Mouse (Mus musculus) midbrain, embryonic 11.5 days (tissue): ENCODE data around the gene Shank2. TPM values are rescaled to one million over a fixed set of nuclear protein-coding genes. Genes with fewer than 3 reads are reported as not detected.

Experiments used
- ATAC-seq: fragments of 200-750 bp; cut with Nextera tagmentation; 2 replicates; pipeline ENCODE4 v1.8.0; 2017; ENCODE audit warnings: moderate TSS enrichment, moderate library complexity; ENCODE audit not compliant: low FRiP score
- DNase-seq: peaks from one replicate; pipeline ENCODE4 v3.0.0; 2015; ENCODE audit warnings: low spot score; ENCODE audit errors: missing footprints
- H3K27ac ChIP-seq: fragments of 300-500 bp; sonication (generic); 2 replicates; pipeline ENCODE4 v1.5.1; 2014; ENCODE audit warnings: low read depth, low read length
- H3K27me3 ChIP-seq: fragments of 300-500 bp; sonication (generic); 2 replicates; pipeline ENCODE4 v1.6.1; 2014; ENCODE audit warnings: mild to moderate bottlenecking, low read length, moderate library complexity, mixed read lengths; ENCODE audit not compliant: control insufficient read depth, insufficient read depth
- H3K36me3 ChIP-seq: fragments of 300-500 bp; sonication (generic); 2 replicates; pipeline ENCODE4 v1.6.1; 2014; ENCODE audit warnings: mild to moderate bottlenecking, low read length, moderate library complexity, mixed read lengths; ENCODE audit not compliant: control insufficient read depth, insufficient read depth
- H3K4me1 ChIP-seq: fragments of 300-500 bp; sonication (generic); 2 replicates; pipeline ENCODE4 v1.6.1; 2014; ENCODE audit warnings: low read length; ENCODE audit not compliant: control insufficient read depth, insufficient read depth
- H3K4me2 ChIP-seq: fragments of 300-500 bp; sonication (generic); 2 replicates; pipeline ENCODE4 v1.6.1; 2014; ENCODE audit warnings: mild to moderate bottlenecking, moderate library complexity
- H3K4me3 ChIP-seq: fragments of 300-500 bp; sonication (generic); 2 replicates; pipeline ENCODE4 v1.5.1; 2014; ENCODE audit warnings: low read depth, low read length
- H3K9ac ChIP-seq: fragments of 300-500 bp; sonication (generic); 2 replicates; pipeline ENCODE4 v1.6.1; 2014; ENCODE audit warnings: low read length
- H3K9me3 ChIP-seq: fragments of 300-500 bp; sonication (generic); 2 replicates; pipeline ENCODE4 v1.6.1; 2016; ENCODE audit warnings: low read length; ENCODE audit not compliant: control insufficient read depth
- WGBS: fragments of 180-500 bp; shearing (Covaris S2); extraction: QIAGEN DNeasy Blood & Tissue Kit; methylation state at CpG from one replicate; pipeline ENCODE4 v1.1.7; 2014; 5-methylcytosine and 5-hydroxymethylcytosine counted together
- microRNA-seq: library from miRNA; unstranded; fragments of <30 nt; microRNA quantifications from one replicate; pipeline ENCODE4, GENCODE M21; 2017
- polyA plus RNA-seq: library from polyadenylated mRNA; unstranded; fragments of >200 nt; fragmentation: Nextera tagmentation; extraction: Ambion mirVana; gene quantifications from 2 replicates; pipeline ENCODE4 v1.2.1, GENCODE M21; 2014

Gene Shank2
- polyA plus RNA-seq, 1 experiment from 2014 or later: 2.2 TPM

DNA sequence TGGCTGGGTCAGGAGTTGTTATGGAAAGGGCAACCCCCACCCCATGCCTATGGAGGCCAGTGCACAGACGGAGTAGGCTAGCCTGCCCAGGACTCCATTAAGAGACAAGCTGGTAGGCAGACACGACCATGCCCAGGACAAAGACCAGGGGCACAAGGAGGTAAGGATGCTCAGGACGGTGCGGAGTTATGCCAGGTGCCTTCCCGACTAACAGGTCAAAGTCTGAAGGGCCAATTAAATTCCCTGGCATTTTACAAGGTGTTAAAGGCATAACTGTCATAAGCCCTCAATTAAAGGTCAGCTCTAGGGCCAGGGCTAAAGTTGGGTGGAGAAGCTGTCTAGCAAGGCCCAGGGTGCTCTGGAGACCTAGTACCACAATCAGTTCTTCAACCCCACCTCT is 467.0 kb downstream of the Shank2 start:
- H3K4me2 ChIP-seq: peak overlapping the region; percentile 88
- H3K9ac ChIP-seq: no peak overlapping the region
- H3K27ac ChIP-seq: no peak overlapping the region
- H3K4me1 ChIP-seq: peaks cover 9% of the 10 kb centered on the region
- no peaks in the 10 kb centered on the region for H3K9me3 ChIP-seq
- no peaks in the 10 kb centered on the region for H3K27me3 ChIP-seq
- ATAC-seq: no peak
- H3K4me3 ChIP-seq: peak overlapping the region; percentile 91; the same call in 1 of the 2 replicates
- no peaks in the 10 kb centered on the region; the same call in none of the 2 replicates for H3K36me3 ChIP-seq
- no peak for DNase-seq
- WGBS: 90% methylated on average over 5 of the region's 5 CpGs

DNA sequence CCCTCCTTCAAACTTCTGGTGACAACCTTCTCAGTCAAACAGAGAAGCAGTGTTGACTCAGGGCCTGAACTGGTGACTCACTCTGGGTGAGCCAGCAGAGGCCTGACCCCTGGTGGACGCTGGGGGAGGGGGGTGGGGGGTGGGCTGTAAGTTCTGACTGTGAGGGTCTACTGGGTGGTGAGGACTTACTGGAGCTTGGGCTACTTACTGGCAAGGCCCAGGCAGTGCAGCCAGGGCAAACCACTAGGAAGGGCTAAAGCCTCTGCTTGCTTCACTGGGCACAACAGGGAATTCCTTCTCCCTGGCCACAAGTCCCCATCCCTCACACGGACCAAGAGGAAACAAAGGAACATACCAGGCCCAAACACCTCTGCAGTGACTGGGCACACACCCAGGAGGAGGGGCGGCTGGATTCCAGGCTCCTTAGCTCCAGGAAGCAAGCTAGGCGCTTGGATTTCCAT is 467.5 kb downstream of the Shank2 start:
- H3K9me3 ChIP-seq: no peaks in the 10 kb centered on the region
- no peak for DNase-seq
- H3K4me3 ChIP-seq: peak overlapping the region; percentile 91; the same call in 1 of the 2 replicates
- peak overlapping the region; percentile 94 for H3K9ac ChIP-seq
- ATAC-seq: no peak
- H3K27me3 ChIP-seq: no peaks in the 10 kb centered on the region
- peaks cover 9% of the 10 kb centered on the region for H3K4me1 ChIP-seq
- H3K4me2 ChIP-seq: peak overlapping the region; percentile 88
- H3K27ac ChIP-seq: no peak overlapping the region
- H3K36me3 ChIP-seq: no peaks in the 10 kb centered on the region; the same call in 1 of the 2 replicates
- WGBS: 18% methylated on average over 4 of the region's 4 CpGs

GRCm38 (mm10) chr7:144469908-144470544 is 468.3 kb downstream of the Shank2 start:
- Histone ChIP-seq H3K27me3 (no peaks in the 10 kb centered on the region), H3K27ac (peak overlapping the region; percentile 11; the same call in 1 of the 2 replicates), H3K4me1 (peaks cover 9% of the 10 kb centered on the region), H3K4me3 (peak overlapping the region; percentile 91), H3K9me3 (no peaks in the 10 kb centered on the region), H3K36me3 (no peaks in the 10 kb centered on the region; the same call in 1 of the 2 replicates), H3K9ac (peak overlapping the region; percentile 94), H3K4me2 (peak overlapping the region; percentile 88)
- WGBS: under 1% methylated on average over 31 of the region's 31 CpGs
- DNase-seq (no peak), ATAC-seq (peak; percentile 20)

DNA sequence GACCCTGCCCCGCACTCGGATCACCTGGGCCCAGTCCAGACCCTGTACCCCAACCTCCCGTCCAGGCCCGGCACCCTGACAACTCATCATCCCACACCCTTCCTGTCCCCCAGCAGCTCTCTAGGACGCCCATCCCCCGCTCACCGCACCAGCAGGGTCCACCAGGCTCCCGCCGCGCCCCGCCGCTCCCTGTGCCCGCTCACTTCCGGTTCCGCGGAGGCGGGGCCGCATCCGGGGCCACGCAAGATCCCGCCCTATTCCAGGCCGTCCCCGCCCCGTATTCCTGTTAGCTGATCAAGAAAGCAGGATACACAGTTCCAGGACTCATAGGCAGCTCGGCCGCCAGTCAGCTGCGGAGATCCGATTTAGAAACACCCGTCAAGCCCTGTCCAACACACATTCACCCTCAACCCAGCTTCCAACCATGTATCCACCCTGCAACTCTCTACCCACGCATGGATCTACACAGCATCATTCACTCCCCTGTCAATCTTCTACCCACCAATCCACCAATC is 468.9 kb downstream of the Shank2 start, which contains the start of gene Cttn:
Cttn (minus strand) TSS at position 465 of the 515 bp plus-strand sequence.
- Histone ChIP-seq H3K36me3 (no peaks in the 10 kb centered on the region), H3K9ac (peak within 1 kb of the TSS; percentile 94), H3K4me2 (peak within 1 kb of the TSS; percentile 88), H3K9me3 (no peaks in the 10 kb centered on the region), H3K4me3 (peak within 1 kb of the TSS; percentile 91), H3K27me3 (no peaks in the 10 kb centered on the region), H3K4me1 (peaks cover 9% of the 10 kb centered on the region), H3K27ac (peak within 1 kb of the TSS; percentile 11; the same call in 1 of the 2 replicates)
- DNase-seq (peak; percentile 98), ATAC-seq (peak; percentile 97)
- WGBS: under 1% methylated on average over 30 of the region's 30 CpGs

DNA sequence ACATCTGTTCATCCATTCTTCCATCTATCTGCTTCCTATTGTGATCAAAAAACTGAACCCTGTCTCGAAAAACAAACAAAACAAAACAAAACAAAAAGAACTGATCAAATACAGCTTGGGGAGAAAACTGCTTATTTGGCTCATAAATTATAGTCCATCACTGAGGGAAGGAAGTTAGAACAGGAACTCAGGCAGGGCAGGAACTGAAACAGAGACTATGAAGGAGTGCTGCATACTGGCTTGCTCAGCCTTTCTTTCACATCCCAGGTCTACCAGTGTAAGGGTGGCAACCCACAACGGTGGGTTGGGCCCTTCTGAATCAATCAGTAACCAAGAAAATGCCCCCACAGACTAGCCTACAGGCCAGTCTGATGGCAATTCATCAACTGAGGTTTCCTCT is 469.4 kb downstream of the Shank2 start:
- H3K4me2 ChIP-seq: peak overlapping the region; percentile 88
- peaks cover 9% of the 10 kb centered on the region for H3K4me1 ChIP-seq
- no peak overlapping the region; the same call in 1 of the 2 replicates for H3K27ac ChIP-seq
- no peaks in the 10 kb centered on the region for H3K27me3 ChIP-seq
- H3K4me3 ChIP-seq: peak overlapping the region; percentile 91
- peak overlapping the region; percentile 94 for H3K9ac ChIP-seq
- 81% methylated on average over 2 of the region's 2 CpGs for WGBS
- DNase-seq: no peak
- no peaks in the 10 kb centered on the region for H3K36me3 ChIP-seq
- ATAC-seq: no peak
- H3K9me3 ChIP-seq: no peaks in the 10 kb centered on the region

DNA sequence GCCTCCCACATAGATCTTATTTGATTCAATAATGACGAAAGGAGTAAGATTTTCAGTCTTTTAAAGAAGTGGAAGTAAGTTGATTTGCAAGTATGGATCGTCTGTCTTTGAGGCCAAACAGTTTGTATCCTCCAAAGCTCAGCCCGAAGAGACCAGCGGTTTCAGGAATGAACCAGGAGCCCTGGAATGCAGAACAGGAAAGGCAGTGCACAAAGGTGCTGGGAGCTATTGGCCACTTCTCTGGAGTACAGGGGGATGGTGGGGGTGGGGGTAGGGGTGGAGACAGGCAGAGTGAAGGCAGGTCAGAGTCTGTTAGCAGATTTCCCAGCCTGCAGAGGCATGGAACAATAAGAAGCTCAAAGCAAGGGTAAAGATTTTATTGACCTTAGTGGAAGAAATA is 471.8 kb downstream of the Shank2 start:
- H3K27ac ChIP-seq: no peak overlapping the region
- no peaks in the 10 kb centered on the region for H3K9me3 ChIP-seq
- H3K9ac ChIP-seq: no peak overlapping the region
- H3K4me2 ChIP-seq: no peak overlapping the region
- ATAC-seq: no peak
- 67% methylated on average over 4 of the region's 4 CpGs for WGBS
- H3K4me1 ChIP-seq: peaks cover 9% of the 10 kb centered on the region
- H3K36me3 ChIP-seq: peaks cover 3% of the 10 kb centered on the region; the same call in 1 of the 2 replicates
- no peak overlapping the region for H3K4me3 ChIP-seq
- no peak for DNase-seq
- no peaks in the 10 kb centered on the region for H3K27me3 ChIP-seq

Small RNA genes within 50 kb of the gene (microRNA-seq; reads per million reads assigned to microRNA genes)
- gene Mir3105: not detected

Other genes starting within 250 kb of the Shank2 start
- gene Osbpl5, start 244.9 kb upstream of the Shank2 start, polyA plus RNA-seq: 11.2 and 13.0 TPM in 2 replicates
- gene Mrgprg, start 234.9 kb upstream of the Shank2 start, polyA plus RNA-seq: not detected in 2 replicates
- 2.7 and 3.7 TPM in 2 replicates for gene Mrgpre, start 217.4 kb upstream of the Shank2 start, polyA plus RNA-seq
- 7.9 and 8.3 TPM in 2 replicates for gene Nadsyn1, start 179.1 kb upstream of the Shank2 start, polyA plus RNA-seq
- 88.7 and 89.8 TPM in 2 replicates for gene Dhcr7, start 178.8 kb upstream of the Shank2 start, polyA plus RNA-seq
- not detected in 2 replicates for gene Gm498, start 135.1 kb upstream of the Shank2 start, polyA plus RNA-seq